Mouse (Mus musculus) right cerebral cortex, postnatal 36 days (tissue): Measurements from ENCODE around the gene Trcg1.

Source experiments
- DNase-seq, 2 experiments: peaks; one replicate each; pipeline ENCODE4 v3.0.0; 2022; ENCODE audit warnings: low spot score in 2 of 2, mixed read lengths in 1 of 2

The Trcg1 gene

DNA sequence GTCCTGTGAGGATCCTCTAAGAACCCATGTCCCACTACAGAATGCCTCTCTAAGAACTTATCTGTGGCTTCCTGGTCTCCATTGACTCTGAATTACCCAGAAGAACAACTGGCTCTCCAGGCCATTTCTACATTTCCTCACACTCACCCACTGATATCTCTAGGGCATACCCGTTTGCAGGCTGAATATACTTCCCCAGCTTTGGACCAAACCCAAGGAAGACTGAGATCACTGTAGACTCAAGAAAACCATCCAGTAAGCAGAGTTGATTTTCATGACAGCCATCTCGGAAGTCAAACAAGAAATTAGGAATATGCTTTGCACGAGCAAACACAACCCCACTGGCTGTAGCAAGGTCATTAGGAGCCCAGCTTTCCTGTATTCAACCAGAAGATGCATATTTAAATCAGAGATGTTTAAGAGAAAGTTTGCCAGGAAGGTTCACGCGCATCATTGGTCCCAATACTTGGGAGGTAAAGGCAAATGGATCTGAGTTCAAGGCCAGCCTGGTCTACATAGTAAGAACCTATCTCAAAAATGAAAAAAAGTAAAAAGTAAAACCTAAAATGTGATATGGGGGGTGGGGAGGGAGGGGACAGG, 3.9 kb upstream of the Trcg1 start:
- DNase-seq = no peak

DNA sequence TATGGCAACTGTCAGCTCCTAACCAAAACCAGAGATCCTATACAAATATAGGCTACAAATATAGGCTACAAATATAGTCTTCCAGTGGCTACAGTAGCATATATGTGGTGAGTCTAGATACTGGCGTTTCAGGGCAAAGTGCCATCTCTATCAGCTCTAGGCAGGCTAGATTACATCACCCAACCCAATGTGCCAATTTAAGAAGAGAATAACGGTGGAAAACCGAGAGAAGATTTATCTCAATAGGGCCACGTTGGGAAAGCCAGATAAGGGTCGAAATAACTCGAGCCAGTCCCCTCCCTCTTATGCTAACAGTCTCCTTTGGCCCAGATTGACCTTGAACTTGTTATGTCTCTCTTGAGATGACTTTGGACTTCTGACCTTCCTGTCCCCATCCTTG, 3.2 kb upstream of the Trcg1 start:
- no peak for DNase-seq

GRCm38 (mm10) chr9:57233767-57234166, 2.6 kb upstream of the Trcg1 start:
- DNase-seq = no peak

DNA sequence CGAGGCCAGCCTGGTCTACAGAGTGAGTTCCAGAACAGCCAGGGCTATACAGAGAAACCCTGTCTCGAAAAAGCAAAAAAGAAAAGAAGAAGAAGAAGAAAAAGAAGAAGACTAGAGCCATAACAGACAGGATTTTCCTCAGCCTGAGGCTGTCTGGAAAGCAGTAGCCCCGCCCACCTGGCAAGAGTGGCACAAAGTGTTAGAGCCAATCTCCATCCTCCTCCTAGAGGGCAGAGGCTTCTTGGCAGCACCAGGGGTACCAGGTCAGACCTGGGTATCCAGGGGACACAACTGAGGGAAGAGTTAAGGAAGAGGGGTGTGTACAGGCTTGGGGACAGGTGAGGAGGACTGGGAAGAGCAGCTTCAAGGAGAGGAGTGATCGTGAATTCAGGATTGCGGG, 1.3 kb downstream of the Trcg1 start:
- no peak for DNase-seq

GRCm38 (mm10) chr9:57238220-57238619, 1.9 kb downstream of the Trcg1 start:
- DNase-seq = no peak

GRCm38 (mm10) chr9:57241111-57241510, 4.8 kb downstream of the Trcg1 start:
- DNase-seq = no peak

GRCm38 (mm10) chr9:57242916-57243315, 6.6 kb downstream of the Trcg1 start:
- DNase-seq = no peak

- DNase-seq = no peak
These were observed 7.8 kb downstream of the Trcg1 start for GRCm38 (mm10) chr9:57244106-57244685.

GRCm38 (mm10) chr9:57246482-57246881, 10.1 kb downstream of the Trcg1 start:
- DNase-seq = no peak

GRCm38 (mm10) chr9:57247201-57247671, 10.9 kb downstream of the Trcg1 start:
- DNase-seq = no peak

- no peak for DNase-seq
These were observed 11.9 kb downstream of the Trcg1 start for GRCm38 (mm10) chr9:57248030-57248942.

DNA sequence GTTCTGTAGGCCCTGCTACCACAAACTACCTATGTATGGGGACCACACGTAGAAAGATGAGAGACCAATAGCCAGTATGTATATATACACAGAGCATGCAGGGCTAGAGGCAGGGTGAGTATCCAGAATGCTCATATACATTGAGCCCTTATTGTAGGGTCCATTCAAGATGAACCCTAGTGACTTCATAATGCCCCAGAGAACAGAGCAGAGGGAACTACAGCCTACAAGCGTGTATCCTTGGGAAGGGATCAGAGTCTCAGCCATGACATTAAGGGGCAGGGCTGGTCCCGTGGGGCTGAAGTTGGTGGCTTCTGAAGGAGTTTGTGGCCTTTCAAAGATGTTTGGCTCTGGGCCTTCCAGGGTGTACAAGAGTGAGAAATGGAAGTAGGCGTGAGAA, 13.7 kb downstream of the Trcg1 start:
- DNase-seq = no peak

DNA sequence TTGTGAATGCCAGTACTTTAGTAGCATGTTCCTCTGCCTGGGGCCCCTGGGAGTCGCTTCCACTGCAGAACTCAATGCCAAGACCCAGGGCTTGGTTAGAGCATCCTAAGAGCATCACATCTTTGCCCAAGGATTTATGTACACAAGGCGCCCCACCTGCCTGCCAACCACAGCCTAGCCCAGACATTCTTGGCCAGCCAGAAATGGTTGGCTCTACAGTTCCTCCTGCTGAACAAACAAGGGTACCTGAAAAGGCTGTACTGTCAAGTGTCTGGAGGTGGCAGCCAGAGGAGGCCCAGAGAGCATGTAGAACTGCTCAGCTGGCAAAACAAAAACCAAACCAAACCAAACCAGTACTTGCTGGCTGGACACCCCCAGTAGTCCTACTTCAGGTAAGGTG, 14.8 kb downstream of the Trcg1 start:
- DNase-seq = no peak

- no peak for DNase-seq
These were observed 17.7 kb downstream of the Trcg1 start for GRCm38 (mm10) chr9:57254061-57254460.

- DNase-seq = no peak
These were observed 18.6 kb downstream of the Trcg1 start for GRCm38 (mm10) chr9:57254823-57255495.

DNA sequence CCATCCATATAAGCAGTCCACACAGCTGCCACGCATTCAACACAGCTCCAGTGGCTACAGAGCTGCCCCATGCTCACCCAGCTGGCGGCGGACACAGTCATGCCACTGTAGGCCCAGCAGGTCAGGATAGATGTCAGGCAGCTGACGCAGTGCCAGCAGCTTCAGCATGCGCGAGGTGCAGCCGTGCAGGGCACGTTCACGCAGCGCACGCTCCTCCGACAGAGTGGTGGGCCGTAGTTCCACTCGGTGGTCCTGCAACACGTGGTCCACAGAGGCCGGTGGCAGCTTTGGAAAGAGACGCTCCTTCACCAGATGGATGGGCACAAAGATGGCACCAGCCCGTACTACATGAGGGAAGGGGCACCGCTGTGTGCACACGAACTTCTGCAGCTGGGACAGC, 20.0 kb downstream of the Trcg1 start:
- no peak for DNase-seq

DNA sequence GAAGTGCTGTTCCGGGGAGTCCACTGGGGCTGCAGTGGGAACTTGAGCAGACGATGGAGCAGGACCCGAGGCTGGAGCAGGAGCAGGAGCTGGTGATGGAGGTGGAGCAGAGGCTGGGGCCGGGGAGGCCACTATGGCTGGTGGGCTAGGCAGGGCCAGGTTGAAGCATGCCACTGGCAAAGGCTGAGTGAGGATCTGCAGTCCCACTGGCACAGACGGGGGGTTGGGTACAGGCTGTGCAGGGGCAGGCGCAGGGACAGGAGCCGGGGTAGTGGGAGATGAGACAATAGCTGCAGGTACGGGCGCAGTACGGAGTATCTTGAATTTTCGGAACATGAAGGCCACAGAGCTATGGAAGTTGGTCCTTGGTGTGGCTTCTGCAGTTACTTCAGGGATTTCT, 20.5 kb downstream of the Trcg1 start:
- DNase-seq = no peak

DNA sequence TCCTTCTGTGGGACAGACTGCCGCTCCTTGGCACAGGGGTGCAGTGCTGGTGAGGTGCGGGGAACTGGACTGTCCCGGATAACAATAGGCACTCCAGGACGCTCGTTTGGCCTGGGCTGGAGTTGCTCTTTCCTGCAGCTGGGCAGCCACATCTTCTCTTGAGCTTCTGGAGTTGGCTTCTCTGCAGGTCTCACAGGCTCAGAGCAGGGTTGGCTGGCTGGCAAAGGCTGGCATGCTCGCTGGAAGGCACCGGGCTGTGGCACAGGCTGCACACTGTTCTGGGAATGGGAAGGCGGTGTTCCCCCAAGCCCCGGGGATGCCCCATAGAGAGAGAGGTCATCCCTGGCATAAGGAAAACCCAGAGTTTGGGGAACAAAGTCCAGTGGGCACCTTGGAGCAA, 21.3 kb downstream of the Trcg1 start:
- DNase-seq = peak in 1 of 2 experiments; percentile 32

DNA sequence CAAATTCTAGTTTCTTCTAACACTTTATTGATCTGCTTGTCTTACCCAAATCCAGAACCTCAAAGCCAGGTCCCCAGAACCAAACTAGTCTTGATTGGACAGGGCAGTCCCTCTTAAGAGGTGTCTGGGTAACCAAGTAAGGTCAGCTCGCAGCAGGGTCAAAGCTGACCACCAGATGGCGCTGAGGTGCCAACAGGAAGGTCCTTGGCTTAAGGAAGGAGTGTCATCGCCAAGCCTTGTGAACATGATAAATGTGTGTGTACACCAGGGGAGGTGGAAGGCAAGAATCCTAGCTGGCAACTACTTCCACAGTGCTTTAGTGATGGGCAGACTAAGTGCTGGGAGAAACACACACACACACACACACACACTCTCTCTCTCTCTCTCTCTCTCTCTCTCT, 23.4 kb downstream of the Trcg1 start:
- peak; percentile 82 to 84 for DNase-seq

DNA sequence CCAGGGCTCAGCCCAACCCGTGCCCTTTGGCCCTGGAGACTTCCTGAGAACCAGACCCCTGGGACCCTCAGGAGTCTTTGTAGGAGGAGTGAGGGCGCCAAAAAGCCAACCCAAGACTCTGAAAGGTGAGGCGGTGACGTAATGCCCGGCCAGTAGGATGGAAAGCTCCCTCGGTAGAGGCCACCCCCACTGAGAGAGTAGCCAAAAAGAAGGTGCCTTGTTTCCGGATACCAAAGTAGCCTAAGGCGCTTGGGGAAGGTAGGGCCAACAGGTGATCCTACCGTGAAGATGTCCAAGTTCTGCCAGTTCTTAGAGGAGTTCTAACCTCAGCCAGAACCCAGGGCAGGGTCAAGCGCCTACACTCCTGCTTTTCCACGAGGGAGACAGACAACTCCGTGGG, 24.6 kb downstream of the Trcg1 start:
- no peak for DNase-seq

DNA sequence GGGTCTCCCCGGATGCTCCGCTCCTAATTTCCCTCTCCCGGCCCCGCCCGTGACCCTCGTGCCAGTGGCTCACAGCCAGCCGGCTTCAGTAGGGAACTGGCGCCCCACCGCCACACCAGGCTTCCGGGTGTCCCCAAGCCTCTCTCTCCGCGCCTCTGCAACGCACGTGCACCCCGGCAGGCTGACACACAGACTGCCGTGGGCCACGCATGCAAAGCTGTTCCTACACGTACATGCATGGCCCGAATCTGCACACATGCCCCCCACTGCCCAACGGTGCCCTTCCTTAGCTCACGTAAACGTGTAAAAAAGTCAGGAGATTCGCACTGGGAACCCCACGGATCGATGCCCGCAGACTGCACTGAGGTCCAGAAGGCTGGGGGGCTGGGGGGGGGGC, 25.2 kb downstream of the Trcg1 start:
- peak; percentile 27 to 29 for DNase-seq
